Mouse (Mus musculus) gastrocnemius, postnatal 14 days (tissue): ENCODE results near the gene Ints6. TPM values are rescaled to one million over a fixed set of nuclear protein-coding genes. Genes with fewer than 3 reads are reported as not detected.

ENCODE experiments used
- DNase-seq: peaks from one replicate; pipeline ENCODE4 v3.0.0; 2021; ENCODE audit warnings: mixed read lengths
- intact Hi-C: fragments of 180-260 bp; cut with DNase I; formaldehyde crosslinking; loops from one replicate; pipeline ENCODE4 v1.15.1; 2025; ENCODE audit warnings: low total_unique reads
- total RNA-seq, 2 experiments: library from RNA; stranded (reverse); gene quantifications; 2 replicates each; pipeline ENCODE4 v1.2.3; 2021

Gene Ints6
- total RNA-seq, 2 experiments from 2014 or later: 11.8 to 12.3 TPM

DNA sequence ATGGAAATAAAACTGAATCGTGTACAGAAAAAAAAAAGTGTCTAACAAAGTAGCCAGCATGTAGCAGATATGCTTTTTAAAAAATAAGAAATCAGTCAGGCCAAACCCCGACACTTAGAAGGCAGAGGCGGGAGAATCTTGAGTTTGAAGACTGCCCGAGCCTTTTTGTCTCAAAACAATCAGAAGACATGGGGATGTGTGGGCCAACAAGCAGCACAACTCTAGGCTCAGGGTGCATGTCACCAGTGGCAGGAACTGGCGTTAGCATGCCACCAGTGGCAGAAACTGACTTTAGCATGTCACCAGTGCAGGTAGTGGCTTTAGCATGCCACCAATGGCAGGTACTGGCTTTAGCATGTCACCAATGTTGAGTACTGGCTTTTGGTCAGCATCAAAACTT lies 121.4 kb downstream of the Ints6 start:
- intact Hi-C loops: no loop called here
- no peak for DNase-seq

DNA sequence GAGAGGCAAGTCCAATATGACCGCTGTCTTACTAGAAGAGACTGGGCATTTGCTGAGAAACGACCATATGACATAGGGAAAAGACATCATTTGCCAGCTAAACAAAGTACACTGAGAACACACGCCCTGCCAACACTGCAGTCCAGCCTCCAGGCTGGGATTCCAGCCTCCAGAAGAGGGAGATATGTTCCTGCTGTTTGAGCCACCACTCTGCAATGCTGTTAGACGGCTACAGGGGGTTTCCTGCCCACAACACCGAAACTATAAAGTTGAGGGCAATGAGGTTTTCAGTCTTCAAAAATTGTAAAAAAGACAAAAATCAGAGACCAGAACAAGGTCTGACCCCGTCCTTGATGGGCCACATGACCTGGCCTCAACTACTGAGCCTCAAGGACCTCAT lies 121.9 kb downstream of the Ints6 start:
- DNase-seq: no peak
- intact Hi-C loops: no loop called here

GRCm38 (mm10) chr14:62638345-62638702 lies 122.6 kb downstream of the Ints6 start:
- intact Hi-C loops: no loop called here
- DNase-seq: no peak

GRCm38 (mm10) chr14:62637436-62638344 lies 123.3 kb downstream of the Ints6 start:
- DNase-seq: no peak
- intact Hi-C loops: no loop called here

DNA sequence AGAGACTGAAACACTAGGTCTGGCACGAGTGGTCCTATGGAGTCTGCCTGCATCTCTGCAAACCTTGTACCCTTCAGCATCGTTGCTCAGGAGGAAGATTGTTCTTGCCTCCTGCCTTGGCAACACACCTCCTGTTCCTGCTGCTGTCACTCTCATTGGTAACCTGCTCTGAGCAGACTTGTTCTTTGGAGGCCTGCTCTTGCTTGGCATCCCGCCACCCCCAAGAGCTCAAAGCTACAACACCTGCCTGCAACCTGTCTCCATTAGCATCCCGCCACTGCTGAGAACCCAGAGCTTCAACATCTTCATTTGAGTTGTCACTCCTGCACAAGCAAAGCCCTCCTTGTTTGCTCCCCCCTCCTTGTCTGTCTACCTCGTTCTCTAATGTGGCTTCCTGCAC lies 133.0 kb downstream of the Ints6 start:
- intact Hi-C loops: no loop called here
- DNase-seq: no peak

Other genes with a start within 250 kb of the Ints6 start
- 1 to 10 TPM; 2.7 to 2.9 TPM for gene Fam124a, start 205.4 kb downstream of the Ints6 start, total RNA-seq
- gene Gm4131, start 194.2 kb downstream of the Ints6 start, total RNA-seq: not detected
- not detected for gene Serpine3, start 97.5 kb downstream of the Ints6 start, total RNA-seq
- gene Wdfy2, start 76.5 kb upstream of the Ints6 start, total RNA-seq: 1 to 10 TPM; 7.4 to 7.8 TPM
- not detected for gene Defb48, start 223.3 kb upstream of the Ints6 start, total RNA-seq
- not detected for gene Defb47, start 236.9 kb upstream of the Ints6 start, total RNA-seq